Mouse (Mus musculus): ENCODE data around the gene Tmem212. TPM values are rescaled to one million over a fixed set of nuclear protein-coding genes. Genes with fewer than 3 reads are reported as not detected.

Gene Tmem212
- polyA plus RNA-seq, 1 experiment: 1.6 TPM

GRCm38 (mm10) chr3:27856288-27856687, 39.9 kb downstream of the Tmem212 start:
- Histone ChIP-seq H3K27me3 (ENCODE audit: control insufficient read depth, insufficient read depth, low read length) (no peaks in the 10 kb centered on the region), H3K4me1 (ENCODE audit: control insufficient read depth, insufficient read depth, low read length) (no peaks in the 10 kb centered on the region), H3K4me3 (replicated peaks; ENCODE audit: insufficient read depth, low read depth, low read length) (no peak overlapping the region), H3K27ac (ENCODE audit: insufficient read depth, low read length) (no peak overlapping the region)
- TF ChIP-seq CTCF (IDR thresholded peaks at IDR 0.05; ENCODE audit: borderline replicate concordance, insufficient read depth, low read depth, low read length) (no peak), POLR2A (IDR thresholded peaks at IDR 0.05; ENCODE audit: borderline replicate concordance, insufficient read depth, low read length) (no peak)
- no peak for DNase-seq
- WGBS: 93% methylated on average over 2 of the region's 2 CpGs

GRCm38 (mm10) chr3:27854431-27855180, 41.6 kb downstream of the Tmem212 start:
- WGBS: 67% methylated on average over 5 of the region's 5 CpGs
- H3K27ac ChIP-seq (ENCODE audit: insufficient read depth, low read length): no peak overlapping the region
- no peaks in the 10 kb centered on the region for H3K4me1 ChIP-seq (ENCODE audit: control insufficient read depth, insufficient read depth, low read length)
- no peak overlapping the region for H3K4me3 ChIP-seq (replicated peaks; ENCODE audit: insufficient read depth, low read depth, low read length)
- H3K27me3 ChIP-seq (ENCODE audit: control insufficient read depth, insufficient read depth, low read length): no peaks in the 10 kb centered on the region
- TF ChIP-seq POLR2A (IDR thresholded peaks at IDR 0.05; ENCODE audit: borderline replicate concordance, insufficient read depth, low read length) (no peak), CTCF (IDR thresholded peaks at IDR 0.05; ENCODE audit: borderline replicate concordance, insufficient read depth, low read depth, low read length) (no peak)
- no peak for DNase-seq

GRCm38 (mm10) chr3:27843266-27843665, 52.9 kb downstream of the Tmem212 start:
- TF ChIP-seq POLR2A (IDR thresholded peaks at IDR 0.05; ENCODE audit: borderline replicate concordance, insufficient read depth, low read length) (no peak), CTCF (IDR thresholded peaks at IDR 0.05; ENCODE audit: borderline replicate concordance, insufficient read depth, low read depth, low read length) (no peak)
- WGBS: 78% methylated on average over 5 of the region's 5 CpGs
- Histone ChIP-seq H3K4me1 (ENCODE audit: control insufficient read depth, insufficient read depth, low read length) (no peaks in the 10 kb centered on the region), H3K27ac (ENCODE audit: insufficient read depth, low read length) (no peak overlapping the region), H3K27me3 (ENCODE audit: control insufficient read depth, insufficient read depth, low read length) (no peaks in the 10 kb centered on the region), H3K4me3 (replicated peaks; ENCODE audit: insufficient read depth, low read depth, low read length) (no peak overlapping the region)
- no peak for DNase-seq

- TF ChIP-seq POLR2A (IDR thresholded peaks at IDR 0.05; ENCODE audit: borderline replicate concordance, insufficient read depth, low read length): no peak
- no peak for TF ChIP-seq CTCF (IDR thresholded peaks at IDR 0.05; ENCODE audit: borderline replicate concordance, insufficient read depth, low read depth, low read length)
- WGBS: 76% methylated on average over 5 of the region's 5 CpGs
- H3K27ac ChIP-seq (ENCODE audit: insufficient read depth, low read length): no peak overlapping the region
- no peaks in the 10 kb centered on the region for H3K4me1 ChIP-seq (ENCODE audit: control insufficient read depth, insufficient read depth, low read length)
- no peak overlapping the region for H3K4me3 ChIP-seq (replicated peaks; ENCODE audit: insufficient read depth, low read depth, low read length)
- no peak for DNase-seq
- no peaks in the 10 kb centered on the region for H3K27me3 ChIP-seq (ENCODE audit: control insufficient read depth, insufficient read depth, low read length)
Observed at GRCm38 (mm10) chr3:27842856-27843255, 53.3 kb downstream of the Tmem212 start.

- 81% methylated on average over 9 of the region's 9 CpGs for WGBS
- H3K4me1 ChIP-seq (ENCODE audit: control insufficient read depth, insufficient read depth, low read length): no peaks in the 10 kb centered on the region
- no peak overlapping the region for H3K27ac ChIP-seq (ENCODE audit: insufficient read depth, low read length)
- H3K27me3 ChIP-seq (ENCODE audit: control insufficient read depth, insufficient read depth, low read length): no peaks in the 10 kb centered on the region
- TF ChIP-seq POLR2A (IDR thresholded peaks at IDR 0.05; ENCODE audit: borderline replicate concordance, insufficient read depth, low read length) (no peak), CTCF (IDR thresholded peaks at IDR 0.05; ENCODE audit: borderline replicate concordance, insufficient read depth, low read depth, low read length) (no peak)
- no peak overlapping the region for H3K4me3 ChIP-seq (replicated peaks; ENCODE audit: insufficient read depth, low read depth, low read length)
- DNase-seq: no peak
Observed at GRCm38 (mm10) chr3:27840311-27840710, 55.9 kb downstream of the Tmem212 start.

GRCm38 (mm10) chr3:27839795-27840194, 56.4 kb downstream of the Tmem212 start:
- no peak overlapping the region for H3K4me3 ChIP-seq (replicated peaks; ENCODE audit: insufficient read depth, low read depth, low read length)
- no peak overlapping the region for H3K27ac ChIP-seq (ENCODE audit: insufficient read depth, low read length)
- WGBS: 81% methylated on average over 3 of the region's 3 CpGs
- no peaks in the 10 kb centered on the region for H3K27me3 ChIP-seq (ENCODE audit: control insufficient read depth, insufficient read depth, low read length)
- TF ChIP-seq POLR2A (IDR thresholded peaks at IDR 0.05; ENCODE audit: borderline replicate concordance, insufficient read depth, low read length): no peak
- TF ChIP-seq CTCF (IDR thresholded peaks at IDR 0.05; ENCODE audit: borderline replicate concordance, insufficient read depth, low read depth, low read length): no peak
- no peak for DNase-seq
- H3K4me1 ChIP-seq (ENCODE audit: control insufficient read depth, insufficient read depth, low read length): no peaks in the 10 kb centered on the region

GRCm38 (mm10) chr3:27839231-27839630, 56.9 kb downstream of the Tmem212 start:
- H3K4me1 ChIP-seq (ENCODE audit: control insufficient read depth, insufficient read depth, low read length): no peaks in the 10 kb centered on the region
- WGBS: 94% methylated on average over 9 of the region's 9 CpGs
- H3K27ac ChIP-seq (ENCODE audit: insufficient read depth, low read length): no peak overlapping the region
- no peak overlapping the region for H3K4me3 ChIP-seq (replicated peaks; ENCODE audit: insufficient read depth, low read depth, low read length)
- no peak for DNase-seq
- no peaks in the 10 kb centered on the region for H3K27me3 ChIP-seq (ENCODE audit: control insufficient read depth, insufficient read depth, low read length)
- TF ChIP-seq POLR2A (IDR thresholded peaks at IDR 0.05; ENCODE audit: borderline replicate concordance, insufficient read depth, low read length) (no peak), CTCF (IDR thresholded peaks at IDR 0.05; ENCODE audit: borderline replicate concordance, insufficient read depth, low read depth, low read length) (no peak)

GRCm38 (mm10) chr3:27836297-27836696, 59.9 kb downstream of the Tmem212 start:
- DNase-seq: peak in 1 of 2 experiments; percentile 9
- WGBS: 8% methylated on average over 3 of the region's 3 CpGs
- no peaks in the 10 kb centered on the region for H3K4me1 ChIP-seq (ENCODE audit: control insufficient read depth, insufficient read depth, low read length)
- TF ChIP-seq CTCF (IDR thresholded peaks at IDR 0.05; ENCODE audit: borderline replicate concordance, insufficient read depth, low read depth, low read length) (no peak), POLR2A (IDR thresholded peaks at IDR 0.05; ENCODE audit: borderline replicate concordance, insufficient read depth, low read length) (no peak)
- H3K27ac ChIP-seq (ENCODE audit: insufficient read depth, low read length): no peak overlapping the region
- no peaks in the 10 kb centered on the region for H3K27me3 ChIP-seq (ENCODE audit: control insufficient read depth, insufficient read depth, low read length)
- H3K4me3 ChIP-seq (replicated peaks; ENCODE audit: insufficient read depth, low read depth, low read length): no peak overlapping the region

All from cerebellum, adult 2 months (tissue).